Mouse (Mus musculus) G1E (cell line): ENCODE measurements around the gene Prr15l.

ENCODE experiments used
- CTCF ChIP-seq: IDR thresholded peaks from 2 replicates; pipeline ENCODE4 v1.5.1; 2012; ENCODE audit warnings: low read depth, low read length, inconsistent platforms, mixed read lengths
- TAL1 ChIP-seq: conservative IDR thresholded peaks from 2 replicates; pipeline ENCODE4 v1.6.1; 2012; ENCODE audit warnings: low read depth, low read length, inconsistent platforms, mixed read lengths

DNA sequence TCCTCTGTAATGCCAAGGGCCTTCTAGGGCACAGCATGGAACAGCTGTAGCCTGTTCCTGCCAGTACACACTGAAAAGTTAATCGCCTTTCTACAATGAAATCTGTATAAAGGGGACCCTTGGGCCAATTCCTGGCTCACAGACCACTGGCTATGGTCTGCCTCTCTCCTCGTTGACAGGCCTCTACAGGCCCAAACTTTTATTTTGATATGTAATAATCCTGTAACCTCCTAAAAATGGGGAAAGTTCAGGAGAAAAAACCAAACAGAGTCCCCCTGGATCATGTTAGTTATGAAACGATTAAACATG, 48.4 kb downstream of the Prr15l start:
- no peak for TF ChIP-seq CTCF
- TF ChIP-seq TAL1: no peak
